Mouse (Mus musculus) lung, postnatal 10 days (tissue): ENCODE measurements at regions not wholly inside any gene's neighbourhood (a gene's known extent, or its start where the extent isn't known, plus 50 kb on each side); places are given as distances from the start of the nearest gene placed in this dataset.
A peak's percentile ranks its signal among the peaks of the same experiment; 100 is the strongest.

ENCODE experiments used
- DNase-seq: peaks from one replicate; pipeline ENCODE4 v3.0.0; 2021

DNA sequence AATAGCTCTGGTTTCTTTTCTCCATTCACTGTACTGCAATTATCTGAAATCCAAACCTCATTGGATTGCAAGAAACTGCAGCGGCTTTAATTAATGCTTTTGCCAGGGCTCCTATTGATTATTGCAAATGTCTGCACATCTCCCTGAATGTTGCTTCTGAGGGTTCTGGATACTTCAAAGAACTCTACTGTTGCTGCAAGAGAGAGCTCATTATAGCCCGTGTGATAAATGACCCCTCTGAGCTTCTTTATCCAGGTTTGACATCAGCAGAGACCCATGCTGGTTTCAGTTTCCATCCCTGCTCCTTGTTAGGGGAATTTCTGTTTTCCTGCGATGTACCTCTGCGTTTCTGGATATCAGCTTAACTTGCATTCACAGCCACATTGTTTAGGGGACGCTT lies 78.4 kb upstream of the Nav3 start:
- no peak for DNase-seq

DNA sequence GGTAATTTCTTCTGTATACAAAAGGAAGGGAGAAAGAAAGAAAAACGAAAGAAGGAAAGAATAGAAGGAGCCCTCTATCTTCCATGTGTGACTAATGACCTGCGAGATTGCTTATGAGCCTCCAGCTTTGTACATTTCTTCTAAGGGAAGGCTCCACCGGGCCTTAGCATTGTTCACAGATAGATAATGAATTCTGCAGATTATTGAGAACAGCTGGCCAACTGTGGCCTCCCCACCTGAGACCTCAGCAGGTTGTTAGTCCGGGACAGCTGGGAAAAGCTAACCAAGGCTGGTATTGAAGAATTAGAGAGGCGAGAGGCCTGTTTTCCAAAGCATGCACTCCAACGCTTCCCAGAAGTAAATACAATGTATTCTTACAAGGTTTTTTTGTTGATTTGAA lies 86.7 kb upstream of the Nav3 start:
- no peak for DNase-seq

DNA sequence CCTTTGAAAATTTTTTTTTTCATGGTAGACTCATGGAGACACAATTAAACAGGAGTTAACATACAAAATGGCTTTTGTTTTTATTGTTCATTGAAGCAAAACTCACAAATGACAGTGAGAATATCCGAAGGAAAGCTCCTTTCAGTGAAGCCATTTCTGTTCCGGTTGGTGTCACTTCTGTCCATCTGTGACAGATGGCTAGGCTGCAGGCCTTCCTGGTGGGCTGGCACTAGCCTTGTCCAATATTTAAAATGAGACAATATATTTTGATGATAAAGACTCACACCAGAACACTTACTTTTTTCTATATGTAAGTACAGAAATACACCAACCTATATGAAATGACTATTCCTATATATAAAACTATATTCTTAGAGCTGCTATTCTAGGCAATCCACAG lies 92.4 kb upstream of the Nav3 start:
- no peak for DNase-seq

DNA sequence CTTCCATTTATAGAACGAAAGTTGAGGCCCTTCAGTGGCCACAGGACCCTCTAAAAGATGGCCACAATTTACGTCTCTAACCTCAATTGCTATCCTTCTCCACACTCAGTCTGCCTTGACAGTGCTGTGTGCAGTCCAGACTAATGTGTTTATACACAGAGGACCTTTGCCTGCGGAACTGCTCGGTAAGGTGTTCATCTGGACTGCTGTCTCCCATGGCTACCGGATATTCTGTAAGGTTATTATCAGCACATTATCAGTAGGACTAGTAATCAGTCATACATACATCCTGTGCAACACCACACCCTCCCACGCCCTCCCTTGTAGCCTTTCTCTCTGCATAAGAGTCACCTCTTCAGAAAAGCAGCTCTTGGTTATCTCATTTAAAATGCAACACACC lies 98.0 kb upstream of the Nav3 start:
- DNase-seq = no peak

DNA sequence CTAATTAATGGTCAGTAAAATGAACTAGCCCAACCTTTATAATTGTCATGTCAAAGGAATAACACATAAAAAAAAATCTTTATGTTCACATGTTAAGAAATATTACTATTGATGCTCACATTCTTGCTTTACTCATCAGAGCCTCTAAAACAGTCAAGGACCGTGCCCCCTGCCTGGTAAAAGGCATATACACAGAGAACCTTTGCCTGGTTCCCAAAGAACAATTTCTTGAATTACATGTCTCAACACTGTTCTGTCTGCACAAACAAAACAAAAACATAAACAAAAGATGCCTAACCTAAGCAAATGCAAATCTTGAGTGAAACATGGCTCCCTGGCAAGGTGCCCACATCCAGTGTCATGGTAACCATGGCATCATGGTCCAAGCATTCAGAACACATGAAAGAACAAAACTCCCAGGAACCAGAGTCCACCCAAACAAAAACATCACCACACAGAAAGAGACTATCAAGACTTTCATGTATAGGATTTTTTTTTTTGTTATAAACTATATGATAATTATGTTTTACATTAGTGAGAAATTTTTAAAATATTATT lies 100.4 kb upstream of the Nav3 start:
- DNase-seq = no peak

DNA sequence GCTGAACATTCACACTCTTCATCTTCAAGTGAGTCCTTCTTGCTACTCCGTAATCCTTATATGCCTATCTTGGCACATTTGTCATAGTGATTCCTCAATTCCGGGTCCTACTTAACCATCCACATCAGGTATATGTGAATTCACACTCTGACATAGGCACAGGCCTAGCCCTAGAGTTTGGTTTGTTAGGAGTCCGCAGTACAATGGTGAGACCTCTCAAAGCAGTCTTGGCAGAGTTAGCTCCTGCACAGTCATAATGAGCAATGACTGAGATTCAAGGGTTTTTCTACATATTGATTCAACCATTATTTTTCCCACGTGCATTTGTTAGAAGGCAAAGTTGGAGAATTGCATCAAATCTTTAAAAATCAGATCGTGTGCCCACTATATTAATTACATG lies 107.1 kb upstream of the Nav3 start:
- no peak for DNase-seq

DNA sequence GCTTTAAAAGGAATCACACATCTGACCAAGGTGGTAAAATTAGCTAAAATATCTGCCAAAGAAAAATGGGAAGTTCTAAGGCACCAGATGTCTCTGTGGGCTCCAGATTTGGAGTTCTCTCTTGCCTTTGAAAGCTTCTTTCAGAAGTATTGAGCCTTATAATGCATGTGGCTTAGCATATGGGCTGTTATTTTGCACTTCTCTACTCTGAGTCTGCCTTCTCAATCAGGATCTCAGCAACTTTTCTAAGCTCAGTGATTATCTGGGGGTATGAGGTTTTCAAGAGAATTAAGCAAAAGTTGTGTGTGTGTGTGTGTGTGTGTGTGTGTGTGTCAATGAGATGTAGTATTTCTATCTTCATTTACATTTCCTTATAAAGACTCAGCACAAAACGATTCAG lies 107.6 kb upstream of the Nav3 start:
- DNase-seq = no peak

DNA sequence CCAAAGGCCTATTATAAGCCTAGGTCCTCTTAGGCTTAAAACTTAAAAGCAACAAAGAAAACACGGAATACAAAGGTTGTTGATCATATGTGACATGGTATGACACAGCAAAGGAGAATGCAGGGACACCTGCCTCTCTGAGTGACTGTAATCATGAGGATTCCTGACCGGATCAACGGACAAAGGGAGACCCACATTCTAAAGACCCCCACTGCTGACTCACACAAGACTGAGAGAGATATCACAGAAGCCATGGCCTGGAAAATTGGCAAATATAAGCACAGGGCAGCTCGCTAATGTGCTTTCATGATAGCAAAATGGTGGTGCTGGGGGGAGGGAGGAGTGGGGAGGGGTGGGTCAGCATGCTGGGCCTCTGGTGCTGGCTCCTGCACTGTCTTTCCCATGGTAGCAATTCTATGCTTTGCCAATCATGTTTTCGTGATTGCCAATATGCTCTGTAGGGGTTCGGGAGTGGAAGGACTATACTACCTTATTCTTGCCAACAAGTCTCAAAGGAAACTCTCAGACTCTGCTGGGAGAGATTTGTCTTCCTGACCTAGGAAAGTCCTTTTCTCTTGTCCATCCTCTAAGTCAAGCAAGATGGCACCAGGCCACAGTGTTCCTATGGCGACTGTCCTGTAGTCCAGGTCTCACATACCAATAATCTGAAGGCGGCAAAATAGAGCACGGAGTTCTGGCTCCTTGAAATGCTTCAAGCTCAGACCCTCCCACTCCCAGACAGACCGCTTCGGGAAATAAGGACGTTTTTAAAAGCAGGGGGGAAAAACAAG lies 110.5 kb upstream of the Nav3 start:
- no peak for DNase-seq

DNA sequence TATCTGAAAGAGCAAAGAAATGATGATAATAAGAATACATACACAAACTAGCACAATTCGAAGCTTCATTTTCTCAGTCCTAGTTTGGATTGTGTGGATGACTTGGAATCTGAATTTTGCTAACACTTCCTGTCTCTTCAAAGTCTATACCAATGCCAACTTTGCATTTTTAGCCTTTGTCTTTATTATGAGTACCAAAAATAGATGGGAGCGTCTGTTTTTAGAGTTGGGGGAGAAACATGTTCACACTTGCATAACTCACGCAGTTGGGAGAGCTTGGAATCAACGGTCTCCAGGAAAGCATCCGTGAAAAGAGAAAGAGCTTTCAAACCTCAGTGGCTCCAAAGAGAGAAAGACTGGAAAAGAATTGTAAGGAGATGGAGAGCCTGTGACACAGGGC lies 114.5 kb upstream of the Nav3 start:
- no peak for DNase-seq

DNA sequence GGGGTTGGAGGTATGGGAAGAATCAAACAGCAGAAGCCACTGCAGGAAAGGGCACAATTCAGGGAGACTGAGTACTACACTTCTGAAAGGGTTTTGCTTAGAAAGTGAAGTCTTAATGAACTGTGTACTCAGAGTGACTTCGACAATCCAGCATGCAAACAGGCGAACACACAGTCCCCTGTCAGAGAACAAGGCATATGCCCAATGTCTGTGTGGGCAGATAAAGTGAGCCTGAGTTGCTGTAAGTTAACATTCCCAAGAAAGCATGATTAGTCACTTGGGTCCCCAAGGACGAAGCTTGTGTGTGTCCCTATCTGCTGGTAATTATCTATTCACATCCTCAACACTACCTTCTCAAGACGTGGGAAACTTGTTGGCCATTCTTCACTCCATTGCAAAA lies 115.2 kb upstream of the Nav3 start:
- DNase-seq = no peak

DNA sequence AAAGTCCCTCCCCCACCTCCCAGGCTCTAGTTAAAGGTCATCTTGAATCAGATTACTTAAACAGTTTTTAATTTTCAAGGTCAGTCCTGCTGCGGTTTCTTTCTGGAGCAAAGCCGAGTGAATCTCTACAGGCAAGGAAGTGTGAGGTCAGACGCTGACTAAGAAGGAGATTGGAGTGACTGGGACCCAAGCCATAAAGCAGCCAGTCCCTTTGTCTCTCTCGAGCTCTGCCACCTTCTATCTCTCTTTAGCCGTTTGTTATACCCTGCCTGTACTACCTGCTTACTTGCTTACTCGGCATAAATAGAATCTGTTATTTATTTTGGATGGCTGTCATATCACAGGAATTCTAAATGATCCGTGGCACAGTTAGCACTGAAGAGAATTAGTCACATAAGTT lies 117.5 kb upstream of the Nav3 start:
- DNase-seq = no peak

DNA sequence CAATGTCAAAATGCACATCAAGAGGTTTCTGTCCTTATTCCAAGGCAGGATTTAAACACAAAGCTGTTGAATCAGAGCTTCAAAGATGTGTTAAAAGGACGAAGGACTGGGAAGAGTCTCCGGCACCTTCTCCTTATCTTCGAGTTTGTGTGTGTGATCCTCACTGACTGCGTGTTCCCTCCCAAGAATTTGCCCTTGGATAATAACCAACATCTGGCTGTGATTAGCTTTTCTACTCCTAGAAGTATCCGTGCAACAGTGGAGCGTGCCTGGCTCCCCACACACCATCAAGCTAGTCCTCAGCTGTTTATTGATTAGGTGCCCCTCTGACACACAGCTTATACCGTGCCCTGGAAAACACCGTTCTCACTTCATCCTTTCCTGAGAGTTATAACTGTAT lies 130.0 kb upstream of the Nav3 start:
- no peak for DNase-seq

DNA sequence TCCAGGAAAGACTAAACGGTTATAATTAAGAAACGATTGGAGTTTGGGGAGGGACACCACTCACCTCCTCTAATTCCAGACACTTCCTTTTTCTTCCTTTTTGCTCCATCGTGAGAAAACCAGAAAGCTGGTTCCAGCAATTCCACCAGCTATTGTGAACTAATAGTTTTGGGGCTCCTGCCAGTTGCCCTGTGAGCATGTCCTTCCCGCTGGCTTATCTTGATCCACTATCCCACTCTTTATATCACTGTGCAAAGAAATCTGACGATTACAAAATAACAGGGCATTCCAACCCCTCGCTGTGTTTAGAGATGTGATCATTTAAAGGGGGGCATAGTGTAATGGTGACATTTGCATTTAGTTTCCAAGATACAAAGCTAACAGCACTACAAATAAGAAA lies 130.5 kb upstream of the Nav3 start:
- no peak for DNase-seq

DNA sequence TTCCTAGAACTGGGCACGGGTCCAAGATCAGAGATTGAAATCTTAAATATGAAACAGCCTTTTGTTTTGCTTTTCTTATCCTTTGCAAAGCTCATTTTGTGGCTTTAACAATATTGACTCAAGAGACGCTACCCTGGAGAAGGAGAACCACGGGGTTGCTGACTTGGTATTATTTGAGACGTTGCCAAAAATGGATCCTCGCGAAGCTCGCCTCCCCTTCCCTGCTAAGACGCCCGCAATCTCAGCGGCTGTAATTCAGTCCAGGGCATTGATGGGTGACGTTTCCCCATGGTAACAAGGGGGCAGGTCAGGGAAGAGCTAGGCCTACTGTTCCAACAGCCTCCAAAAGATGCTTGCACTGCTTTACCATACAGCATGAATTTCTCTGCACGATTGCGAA lies 131.5 kb upstream of the Nav3 start:
- no peak for DNase-seq

DNA sequence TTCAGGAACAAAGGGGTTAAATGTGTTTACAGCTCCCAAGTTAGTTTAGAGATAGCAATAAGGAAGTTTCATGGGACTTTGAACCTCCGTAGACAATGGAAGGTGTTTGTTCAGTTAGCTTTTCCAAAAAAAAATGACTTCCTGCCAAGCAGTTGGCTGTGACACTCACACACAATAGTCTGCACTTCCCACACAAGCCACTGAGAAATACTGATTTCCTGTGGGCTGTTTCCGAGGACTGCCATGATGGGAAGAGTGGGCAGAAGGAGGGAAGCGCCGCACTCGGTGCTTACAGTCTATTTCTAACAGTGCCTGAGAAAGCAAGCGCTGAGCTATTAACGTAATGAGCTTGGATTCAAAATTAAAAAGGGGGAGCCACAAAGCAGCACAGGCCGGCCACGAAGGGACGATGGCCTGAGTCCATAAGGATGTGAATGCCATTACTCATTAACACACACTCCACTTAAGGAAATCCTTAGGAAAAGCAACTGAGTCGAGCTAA lies 144.4 kb upstream of the Nav3 start:
- peak; percentile 46 for DNase-seq

DNA sequence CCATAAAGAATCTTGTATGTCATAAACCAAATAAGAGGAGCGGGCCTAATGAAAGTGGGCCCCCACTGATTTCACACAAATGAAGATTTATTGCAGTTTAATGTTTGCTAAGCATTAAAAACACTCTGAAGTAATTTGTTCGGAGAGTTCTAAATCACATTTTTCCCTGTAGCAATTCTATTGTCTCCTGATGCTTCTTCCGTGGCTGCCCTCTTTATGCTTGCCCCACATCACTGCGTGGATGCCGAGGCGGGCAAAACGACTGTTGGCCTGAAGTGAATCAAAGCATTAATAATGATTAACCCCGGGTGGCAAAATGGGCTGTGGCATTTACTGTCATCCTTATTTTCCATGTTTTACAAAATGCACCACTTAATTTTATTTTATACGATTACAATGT lies 134.9 kb upstream of the E2f7 start:
- DNase-seq = no peak

DNA sequence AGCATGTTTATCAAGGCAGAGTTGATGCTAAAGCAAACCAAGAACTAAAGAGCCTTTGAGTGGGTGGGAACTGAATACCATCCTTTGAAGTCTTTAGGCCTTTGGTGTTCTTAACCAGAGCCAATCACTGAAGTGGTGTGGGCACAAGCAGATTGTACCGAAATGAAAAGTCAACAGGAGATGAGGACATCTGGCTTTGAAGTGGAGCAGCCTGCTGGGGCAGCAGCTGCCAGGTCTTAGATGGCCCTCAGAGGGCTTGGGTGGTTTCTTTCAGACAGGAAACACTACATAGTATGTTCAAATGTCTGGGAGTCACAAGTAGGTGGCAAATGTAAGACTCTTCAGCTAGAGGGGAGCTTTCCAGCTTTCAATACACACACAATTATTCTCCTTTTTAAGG lies 128.2 kb upstream of the E2f7 start:
- DNase-seq = no peak

DNA sequence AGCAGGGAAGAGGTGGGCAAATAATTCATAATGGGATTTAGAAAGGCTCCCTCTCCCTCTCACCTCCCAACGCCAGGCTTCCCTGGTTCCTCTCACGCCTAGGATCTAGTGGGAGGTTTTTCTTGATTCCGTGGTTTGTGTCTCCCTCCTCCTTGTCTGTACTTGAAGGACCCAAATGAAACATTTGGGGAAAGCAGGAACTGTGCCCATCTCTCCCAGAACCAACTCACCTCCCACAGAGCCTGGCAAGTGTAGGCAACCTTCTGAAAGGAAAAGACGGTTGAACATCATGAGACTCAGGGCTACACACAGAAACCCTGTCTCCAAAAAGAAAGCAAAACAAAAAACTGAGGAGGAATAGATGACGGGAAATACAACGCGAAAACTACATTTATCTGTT lies 126.0 kb upstream of the E2f7 start:
- DNase-seq = no peak

DNA sequence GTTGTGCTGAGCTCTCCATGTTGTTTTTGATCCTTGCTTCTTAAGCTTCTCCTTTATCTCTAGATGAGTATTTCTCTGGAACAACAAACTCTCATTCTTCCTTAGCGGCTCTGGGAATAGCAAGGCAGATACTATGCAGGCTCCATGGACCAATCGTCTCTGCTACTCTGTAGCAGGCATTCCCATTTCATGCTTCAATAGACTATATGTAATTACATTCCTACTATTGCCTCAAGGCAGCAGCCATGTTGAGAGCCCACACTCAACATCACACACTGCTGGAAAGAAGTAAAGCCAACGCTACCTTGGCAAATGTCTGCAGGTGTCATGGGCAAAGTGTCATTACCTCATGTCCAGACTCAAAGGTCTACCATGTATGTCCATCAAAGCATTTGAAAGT lies 119.6 kb upstream of the E2f7 start:
- DNase-seq = no peak

DNA sequence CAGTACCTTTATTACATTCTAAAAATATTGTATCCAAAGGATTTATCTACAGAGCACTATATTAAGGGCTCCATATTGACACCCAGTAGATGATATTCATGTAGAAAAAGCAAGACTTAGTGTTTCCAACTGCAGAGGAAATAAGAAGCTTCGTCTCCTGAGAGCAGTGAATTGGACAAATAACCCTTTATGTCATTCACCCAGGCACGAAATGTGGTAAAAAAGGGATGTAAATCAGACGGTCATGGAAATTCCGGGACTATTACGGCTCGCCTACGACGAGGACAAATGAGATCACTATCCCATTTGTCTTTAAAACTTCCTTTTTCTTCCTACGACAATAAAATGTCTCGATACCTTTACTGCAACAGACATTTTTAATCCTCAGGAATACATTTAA lies 104.8 kb upstream of the E2f7 start:
- no peak for DNase-seq

DNA sequence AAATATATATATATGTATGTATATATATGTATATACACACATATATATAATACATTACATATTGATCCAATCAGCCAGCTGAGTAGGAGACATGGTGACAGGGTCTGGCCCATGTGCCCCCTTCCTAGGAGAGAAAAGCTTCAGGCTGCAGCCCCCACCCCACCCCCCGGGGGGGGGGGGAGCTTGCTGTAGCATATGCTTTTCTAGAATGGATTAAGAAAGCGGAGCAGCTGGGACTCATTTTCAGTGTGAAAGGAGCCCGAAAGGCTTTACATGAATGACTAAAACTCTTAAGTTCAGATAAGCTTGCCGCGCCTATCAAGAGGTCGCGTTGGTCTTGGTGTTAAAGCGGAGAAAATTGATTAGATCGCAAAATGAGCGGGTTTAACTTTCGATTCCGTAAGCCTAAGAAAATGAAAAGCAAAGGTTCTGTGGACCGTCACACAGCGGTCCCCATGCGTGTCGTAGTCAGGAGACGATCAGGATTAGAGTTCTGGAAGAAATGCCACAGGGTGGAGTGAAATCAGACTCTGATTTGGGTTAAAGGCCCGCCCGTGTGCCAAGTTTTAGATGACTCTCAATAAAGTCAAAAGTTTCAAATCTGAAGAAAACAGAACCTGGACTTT lies 103.1 kb upstream of the E2f7 start:
- DNase-seq = no peak

DNA sequence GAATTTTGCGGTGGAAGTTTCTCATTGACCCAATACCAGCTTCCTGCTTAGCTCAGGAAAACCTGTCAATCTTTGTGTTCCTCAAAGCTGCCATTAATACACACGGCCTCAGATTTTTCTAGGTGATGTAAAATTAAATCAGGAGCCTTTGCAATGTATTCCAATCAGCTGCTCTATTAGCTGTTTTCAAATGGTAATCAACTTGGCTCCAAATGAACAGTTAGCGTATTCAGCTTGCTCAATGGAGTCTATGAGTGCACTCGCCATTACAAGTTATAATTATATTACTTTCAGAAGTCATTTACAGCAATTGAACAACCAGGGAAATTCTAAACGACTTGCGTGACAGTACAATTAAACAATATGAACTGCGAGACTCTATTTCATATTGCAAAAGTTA lies 97.6 kb upstream of the E2f7 start:
- DNase-seq = no peak

DNA sequence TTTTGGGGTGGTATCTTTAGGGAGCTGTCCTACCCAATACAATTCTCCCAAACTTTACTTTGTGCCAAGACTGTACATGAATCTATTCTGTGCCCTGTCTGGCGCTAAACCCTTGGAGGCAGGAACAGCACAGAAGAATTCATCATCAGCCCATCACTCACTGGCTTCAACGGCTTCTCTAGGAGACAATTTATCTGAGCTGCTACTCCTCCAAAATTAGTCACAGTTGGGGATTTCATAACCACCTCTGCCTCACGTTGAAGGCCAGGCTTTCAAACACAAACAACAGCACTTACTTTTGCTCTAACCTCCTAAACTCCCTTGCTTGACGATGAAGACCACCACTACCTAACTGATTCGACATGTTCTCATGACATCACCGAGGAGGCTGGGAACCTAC lies 95.1 kb upstream of the E2f7 start:
- no peak for DNase-seq

DNA sequence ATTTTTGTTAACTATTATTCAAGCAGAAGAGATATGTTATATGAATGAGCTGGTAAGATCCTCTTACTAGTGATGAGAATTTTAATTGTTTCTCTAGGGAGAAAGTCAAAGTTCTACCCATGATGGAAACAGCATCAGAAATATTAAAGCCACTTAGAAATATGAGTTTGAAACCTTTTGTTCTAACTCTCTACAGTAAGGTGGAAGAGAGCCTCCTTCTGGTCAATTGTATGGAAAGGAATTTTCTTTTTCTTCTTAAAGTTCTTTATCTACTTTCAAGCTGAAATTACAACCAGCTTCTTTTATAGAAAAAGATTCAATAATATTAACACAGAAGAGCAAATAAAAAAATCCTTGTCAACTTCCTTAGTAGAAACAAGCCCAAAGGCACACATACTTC lies 94.4 kb upstream of the E2f7 start:
- no peak for DNase-seq

DNA sequence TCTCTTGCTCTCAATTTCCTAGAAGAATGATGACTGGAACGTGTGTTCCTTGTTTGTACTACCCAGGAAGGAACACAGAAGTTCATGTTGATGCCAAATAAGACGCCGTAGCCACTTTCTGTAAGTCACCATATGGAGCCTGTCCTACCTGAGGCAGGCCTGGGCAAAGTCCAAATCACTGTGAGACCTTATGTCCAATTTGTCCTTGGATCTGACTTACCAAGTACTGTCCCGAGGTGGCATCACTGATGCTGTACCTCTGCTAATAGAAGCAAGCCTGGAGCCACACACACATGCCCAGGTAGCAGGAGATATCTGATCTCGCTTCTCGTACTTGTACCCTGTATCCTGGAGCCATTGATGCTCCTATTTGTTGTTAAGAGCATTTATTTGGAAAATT lies 91.2 kb upstream of the E2f7 start:
- DNase-seq = no peak
